Mouse (Mus musculus) limb, embryonic 11.5 days (tissue): ENCODE measurements at regions not wholly inside any gene's neighbourhood (a gene's known extent, or its start where the extent isn't known, plus 50 kb on each side); places are given as distances from the start of the nearest gene placed in this dataset.

Experiments used
- ATAC-seq: fragments of 200-750 bp; cut with Nextera tagmentation; 2 replicates; pipeline ENCODE4 v1.8.0; 2017; ENCODE audit warnings: low read depth; ENCODE audit not compliant: insufficient number of reproducible peaks, low FRiP score, low TSS enrichment
- DNase-seq: peaks from one replicate; pipeline ENCODE4 v3.0.0-alpha.2; 2015; ENCODE audit warnings: low spot score
- H3K27ac ChIP-seq: fragments of 300-500 bp; sonication (generic); replicated peaks from 2 replicates; pipeline ENCODE4 v1.5.1; 2014; ENCODE audit warnings: low read depth, mild to moderate bottlenecking, low read length
- H3K27me3 ChIP-seq: fragments of 300-500 bp; sonication (generic); 2 replicates; pipeline ENCODE4 v1.6.1; 2014; ENCODE audit warnings: mild to moderate bottlenecking, low read length, mixed read lengths; ENCODE audit not compliant: control insufficient read depth, insufficient read depth
- H3K36me3 ChIP-seq: fragments of 300-500 bp; sonication (generic); 2 replicates; pipeline ENCODE4 v1.6.1; 2014; ENCODE audit warnings: mild to moderate bottlenecking, low read length, moderate library complexity, mixed read lengths; ENCODE audit not compliant: control insufficient read depth, insufficient read depth
- H3K4me1 ChIP-seq: fragments of 300-500 bp; sonication (generic); 2 replicates; pipeline ENCODE4 v1.6.1; 2014; ENCODE audit warnings: low read length, mixed read lengths; ENCODE audit not compliant: control insufficient read depth, insufficient read depth
- H3K4me2 ChIP-seq: fragments of 300-500 bp; sonication (generic); 2 replicates; pipeline ENCODE4 v1.6.1; 2014; ENCODE audit warnings: low read depth, mild to moderate bottlenecking, moderate library complexity; ENCODE audit not compliant: severe bottlenecking
- H3K4me3 ChIP-seq: fragments of 300-500 bp; sonication (generic); 2 replicates; pipeline ENCODE4 v1.5.1; 2014; ENCODE audit warnings: low read depth, low read length
- H3K9ac ChIP-seq: fragments of 300-500 bp; sonication (generic); 2 replicates; pipeline ENCODE4 v1.6.1; 2014; ENCODE audit warnings: mild to moderate bottlenecking, low read length
- H3K9me3 ChIP-seq: fragments of 300-500 bp; sonication (generic); 2 replicates; pipeline ENCODE4 v1.6.1; 2016; ENCODE audit warnings: low read length; ENCODE audit not compliant: control insufficient read depth
- WGBS: fragments of 180-500 bp; shearing (Covaris S2); extraction: QIAGEN DNeasy Blood & Tissue Kit; methylation state at CpG from one replicate; pipeline ENCODE4 v1.1.7; 2014; 5-methylcytosine and 5-hydroxymethylcytosine counted together

DNA sequence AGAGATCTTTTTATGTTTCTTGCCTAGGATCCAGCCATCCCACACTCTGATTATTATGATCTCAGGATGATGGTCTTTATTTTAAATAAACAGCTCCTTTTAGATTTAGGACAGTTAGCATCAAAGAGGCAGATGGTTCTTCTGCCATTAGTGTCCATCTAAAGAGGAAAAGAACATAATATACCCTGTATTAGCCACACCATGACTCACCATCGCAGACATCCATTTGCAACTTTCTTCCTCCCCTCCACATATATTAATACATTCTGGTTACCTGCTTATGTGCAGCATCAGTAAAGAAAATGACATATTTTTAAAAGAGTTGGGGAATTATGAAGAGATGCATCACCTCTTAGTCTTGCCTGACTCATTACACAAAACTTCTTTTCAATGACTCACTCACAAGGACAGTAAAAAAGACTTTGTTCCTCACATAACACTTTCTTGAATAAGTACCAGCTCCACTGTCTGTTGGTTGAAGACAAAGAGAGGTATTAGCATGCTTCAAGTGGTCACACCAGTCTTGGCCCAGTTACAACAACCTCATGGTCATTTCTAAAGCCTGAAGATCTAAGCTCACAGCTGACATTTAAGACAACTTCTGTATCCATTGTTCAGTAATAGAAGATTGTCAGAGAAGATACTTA, 766.9 kb upstream of the Celf2 start:
- no peaks in the 10 kb centered on the region for H3K27me3 ChIP-seq
- H3K4me3 ChIP-seq = no peak overlapping the region
- no peak overlapping the region for H3K27ac ChIP-seq
- ATAC-seq (no peak), DNase-seq (no peak)
- H3K9ac ChIP-seq = no peak overlapping the region
- WGBS = 88% methylated on average over 1 of the region's 1 CpGs
- H3K9me3 ChIP-seq = no peaks in the 10 kb centered on the region
- no peaks in the 10 kb centered on the region for H3K36me3 ChIP-seq
- H3K4me1 ChIP-seq = no peaks in the 10 kb centered on the region
- no peak overlapping the region for H3K4me2 ChIP-seq
